Mouse (Mus musculus) large intestine, adult 2 months (tissue): ENCODE measurements around the gene Tmem30c. TPM values are rescaled to one million over a fixed set of nuclear protein-coding genes. Genes with fewer than 3 reads are reported as not detected.
"Not testable (repeated sequence)": the region's sequence is repeated elsewhere in the genome, so short reads cannot be mapped to it uniquely, and the experiment has no call there.

Experiments
- DNase-seq: peaks from one replicate; pipeline ENCODE4 v3.0.0-alpha.2; 2012; ENCODE audit warnings: low read depth, low spot score
- WGBS: fragments of 180-500 bp; shearing (Covaris S2); methylation state at CpG from one replicate; pipeline ENCODE4 v1.1.7; 2018; 5-methylcytosine and 5-hydroxymethylcytosine counted together
- polyA plus RNA-seq: library from polyadenylated mRNA; depleted of rRNA; stranded (reverse); fragments of >200 nt; gene quantifications from 2 replicates; pipeline ENCODE4 v1.2.3, GENCODE M21; 2012; rRNA removed

The Tmem30c gene
- polyA plus RNA-seq, 1 experiment = 0.06 TPM

- DNase-seq = no peak
- 41% methylated on average over 10 of the region's 10 CpGs for WGBS
These were observed 49.3 kb downstream of the Tmem30c start for GRCm38 (mm10) chr16:57243205-57243857.

GRCm38 (mm10) chr16:57242857-57243204 is 49.8 kb downstream of the Tmem30c start:
- WGBS = 85% methylated on average over 5 of the region's 5 CpGs
- DNase-seq = no peak

- WGBS = 47% methylated on average over 7 of the region's 7 CpGs
- DNase-seq = no peak
These were observed 56.7 kb downstream of the Tmem30c start for GRCm38 (mm10) chr16:57235871-57236510.

GRCm38 (mm10) chr16:57231937-57232310 is 60.7 kb downstream of the Tmem30c start:
- 69% methylated on average over 5 of the region's 5 CpGs for WGBS
- DNase-seq = not testable (repeated sequence)

- peak; percentile 97 for DNase-seq
- under 1% methylated on average over 42 of the region's 42 CpGs for WGBS
These were observed 61.4 kb downstream of the Tmem30c start, which contains the start of gene Tbc1d23 for GRCm38 (mm10) chr16:57231089-57231936. Gene Tbc1d23 (minus strand): TSS chr16:57231504.

- WGBS = 23% methylated on average over 5 of the region's 5 CpGs
- no peak for DNase-seq
These were observed 66.2 kb downstream of the Tmem30c start for GRCm38 (mm10) chr16:57226444-57226843.

- WGBS = 94% methylated on average over 6 of the region's 6 CpGs
- DNase-seq = no peak
These were observed 72.3 kb downstream of the Tmem30c start for GRCm38 (mm10) chr16:57220361-57220760.

Other genes with a start within 250 kb of the Tmem30c start
- not detected in 2 replicates for gene Tmem45a2, start 221.5 kb downstream of the Tmem30c start, polyA plus RNA-seq
- gene Tomm70a, start 171.2 kb downstream of the Tmem30c start, polyA plus RNA-seq = 9.8 and 12.8 TPM in 2 replicates
- 12.9 and 16.5 TPM in 2 replicates for gene Nit2, start 125.5 kb downstream of the Tmem30c start, polyA plus RNA-seq
- gene Tbc1d23, start 61.4 kb downstream of the Tmem30c start, polyA plus RNA-seq = 9.7 and 16.0 TPM in 2 replicates
- gene Filip1l, start 60.2 kb upstream of the Tmem30c start, polyA plus RNA-seq = 11.0 and 13.0 TPM in 2 replicates